Mouse (Mus musculus) thymus, postnatal 36 days (tissue): ENCODE data around the gene Cyp2c65.
"Not testable (repeated sequence)": the region's sequence is repeated elsewhere in the genome, so short reads cannot be mapped to it uniquely, and the experiment has no call there.

Experiments used
- DNase-seq, 2 experiments: peaks; one replicate each; pipeline ENCODE4 v3.0.0; 2022; ENCODE audit warnings: mixed read lengths in 2 of 2

Cyp2c65 gene

GRCm38 (mm10) chr19:39060719-39061118 is at the start of gene Cyp2c65:
Gene Cyp2c65 (plus strand): TSS chr19:39061015.
- no peak for DNase-seq

GRCm38 (mm10) chr19:39057928-39058327 is 2.9 kb upstream of the Cyp2c65 start:
- no peak for DNase-seq

GRCm38 (mm10) chr19:39098779-39099178 is 38.0 kb downstream of the Cyp2c65 start:
- not testable (repeated sequence) for DNase-seq

GRCm38 (mm10) chr19:39113644-39114043 is 52.8 kb downstream of the Cyp2c65 start, which contains the start of gene Cyp2c66:
Gene Cyp2c66 (plus strand): TSS chr19:39113898.
- DNase-seq = no peak
